Mouse (Mus musculus) C2C12 (cell line): Measurements from ENCODE around the gene Sfi1.
"Not testable (repeated sequence)": the region's sequence is repeated elsewhere in the genome, so short reads cannot be mapped to it uniquely, and the experiment has no call there.

Experiments used
- CTCF ChIP-seq: IDR thresholded peaks from one replicate; pipeline ENCODE4 v1.5.1; 2011; ENCODE audit not compliant: control insufficient read depth, insufficient read depth, insufficient read length
- FOSL1 ChIP-seq: IDR thresholded peaks from one replicate; pipeline ENCODE4 v1.8.0; 2011; ENCODE audit warnings: mild to moderate bottlenecking, low read length; ENCODE audit not compliant: poor library complexity, insufficient read depth, severe bottlenecking
- MAX ChIP-seq: IDR thresholded peaks from one replicate; pipeline ENCODE4 v1.6.1; 2011; ENCODE audit warnings: mild to moderate bottlenecking, control low read depth
- MYOD1 ChIP-seq: IDR thresholded peaks from one replicate; pipeline ENCODE4 v1.6.1; 2011; ENCODE audit warnings: low read depth; ENCODE audit not compliant: control insufficient read depth, insufficient read length
- USF1 ChIP-seq: IDR thresholded peaks from one replicate; pipeline ENCODE4 v1.6.1; 2011; ENCODE audit warnings: low read depth, mild to moderate bottlenecking, control low read depth, moderate library complexity

DNA sequence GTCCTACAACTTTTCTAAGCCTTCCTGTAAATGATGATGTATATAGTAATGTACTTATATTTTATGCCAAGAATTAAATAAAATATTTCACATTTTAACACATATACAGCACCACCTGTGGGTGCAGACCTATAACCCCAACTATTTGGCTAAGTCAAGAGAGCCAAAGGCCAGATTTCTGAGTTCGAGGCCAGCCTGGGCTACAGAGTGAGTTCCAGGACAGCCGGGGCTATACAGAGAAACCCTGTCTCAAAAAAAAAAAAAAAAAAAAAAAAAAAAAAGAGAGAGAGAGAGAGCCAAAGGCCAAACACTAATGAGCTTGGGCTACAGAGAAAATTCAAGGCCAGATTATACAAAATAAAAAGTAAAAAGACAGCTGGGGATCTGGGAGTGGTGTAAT is 24.2 kb downstream of the Sfi1 start:
- TF ChIP-seq MAX, CTCF, MYOD1, USF1, FOSL1: not testable (repeated sequence)
